Mouse (Mus musculus) megakaryocyte, embryonic 14.5 days (primary cell): ENCODE data around the gene Mycbp.

ENCODE experiments used
- FLI1 ChIP-seq: IDR thresholded peaks from 2 replicates; pipeline ENCODE4 v1.6.1; 2012; ENCODE audit warnings: low read length, inconsistent platforms, mixed read lengths
- GATA1 ChIP-seq: IDR thresholded peaks from 3 replicates; pipeline ENCODE4 v1.6.1; 2012; ENCODE audit warnings: mixed read lengths, low read length, inconsistent platforms, borderline replicate concordance

DNA sequence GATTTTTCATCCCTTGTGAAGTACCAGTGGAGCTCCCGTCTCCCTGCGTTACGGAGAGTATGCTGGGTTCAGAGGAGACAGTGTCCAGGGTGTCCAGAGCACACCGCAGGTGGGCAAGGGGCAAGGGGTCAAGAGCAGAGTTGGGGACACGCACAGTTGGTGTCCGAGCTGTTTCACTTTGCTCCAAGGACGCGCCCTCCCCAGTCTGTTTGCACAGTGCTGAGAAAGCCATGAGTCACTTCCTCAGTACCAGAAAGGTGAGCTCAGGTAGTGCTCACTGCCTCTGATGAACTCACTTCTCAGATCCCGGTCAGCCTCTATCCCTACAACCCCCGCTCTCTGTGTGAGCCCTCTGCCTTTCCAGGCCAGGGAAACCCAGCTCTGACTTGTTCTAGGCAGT is 45.0 kb downstream of the Mycbp start:
- no peak for TF ChIP-seq GATA1
- no peak for TF ChIP-seq FLI1
